Mouse (Mus musculus): ENCODE measurements around the gene Fez1. TPM values are rescaled to one million over a fixed set of nuclear protein-coding genes. Genes with fewer than 3 reads are reported as not detected.
A peak's percentile ranks its signal among the peaks of the same experiment; 100 is the strongest.

The Fez1 gene
- 446 and 473 TPM in 2 replicates for polyA plus RNA-seq (2016; fragmentation: Nextera tagmentation; extraction: Ambion mirVana)

- Histone ChIP-seq H3K27ac (peak within 1 kb of the TSS; percentile 99), H3K27me3 (no peaks in the 10 kb centered on the region), H3K4me2 (peak within 1 kb of the TSS; percentile 58), H3K4me1 (peaks cover 18% of the 10 kb centered on the region), H3K9ac (peak within 1 kb of the TSS; percentile 39; the same call in 1 of the 2 replicates), H3K9me3 (no peaks in the 10 kb centered on the region), H3K36me3 (replicated peaks) (no peaks in the 10 kb centered on the region), H3K4me3 (replicated peaks) (peak within 1 kb of the TSS; percentile 36)
- WGBS = under 1% methylated on average over 8 of the region's 8 CpGs
- peak; percentile 99 for ATAC-seq (ENCODE audit: low FRiP score)
Measured at GRCm38 (mm10) chr9:36821644-36822000, at the start of gene Fez1. TSS of gene Fez1 (plus strand) at chr9:36821864.

DNA sequence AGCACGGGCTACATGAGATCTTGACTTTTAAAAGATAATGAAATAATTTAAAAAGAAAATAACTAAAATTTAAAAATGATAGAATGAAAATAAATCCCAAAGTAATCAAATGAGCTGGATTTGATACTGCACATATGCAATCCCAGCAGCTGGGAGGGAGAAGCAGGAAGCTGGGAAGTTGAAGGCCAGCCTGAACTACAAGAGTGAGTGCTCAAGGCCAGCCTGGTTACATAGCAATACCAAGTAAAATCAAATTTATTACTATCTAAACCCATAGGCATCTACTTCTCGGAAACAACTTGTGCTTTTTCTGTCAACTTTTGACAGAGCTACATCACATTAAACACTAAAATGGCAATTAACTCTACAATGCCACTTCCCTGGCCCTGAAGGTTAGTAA lies 37.7 kb upstream of the Fez1 start:
- H3K9ac ChIP-seq = no peak overlapping the region
- 92% methylated on average over 2 of the region's 2 CpGs for WGBS
- peaks cover 91% of the 10 kb centered on the region for H3K36me3 ChIP-seq (replicated peaks)
- no peak for ATAC-seq (ENCODE audit: low FRiP score)
- no peak overlapping the region for H3K4me2 ChIP-seq
- no peaks in the 10 kb centered on the region for H3K9me3 ChIP-seq
- no peaks in the 10 kb centered on the region for H3K27me3 ChIP-seq
- no peak overlapping the region for H3K27ac ChIP-seq
- H3K4me1 ChIP-seq = no peaks in the 10 kb centered on the region
- H3K4me3 ChIP-seq (replicated peaks) = no peak overlapping the region

GRCm38 (mm10) chr9:36792191-36792590 lies 29.5 kb upstream of the Fez1 start:
- no peaks in the 10 kb centered on the region for H3K9me3 ChIP-seq
- H3K9ac ChIP-seq = no peak overlapping the region
- no peak overlapping the region for H3K4me3 ChIP-seq (replicated peaks)
- no peak for ATAC-seq (ENCODE audit: low FRiP score)
- H3K4me2 ChIP-seq = no peak overlapping the region
- H3K36me3 ChIP-seq (replicated peaks) = peaks cover 54% of the 10 kb centered on the region
- H3K27ac ChIP-seq = no peak overlapping the region
- H3K27me3 ChIP-seq = no peaks in the 10 kb centered on the region
- peaks cover 20% of the 10 kb centered on the region for H3K4me1 ChIP-seq
- 82% methylated on average over 3 of the region's 3 CpGs for WGBS

GRCm38 (mm10) chr9:36794487-36794886 lies 27.2 kb upstream of the Fez1 start:
- ATAC-seq (ENCODE audit: low FRiP score) = no peak
- Histone ChIP-seq H3K27ac (no peak overlapping the region), H3K9ac (no peak overlapping the region), H3K4me1 (peaks cover 20% of the 10 kb centered on the region), H3K4me3 (replicated peaks) (no peak overlapping the region), H3K27me3 (no peaks in the 10 kb centered on the region), H3K36me3 (replicated peaks) (peaks cover 33% of the 10 kb centered on the region), H3K9me3 (no peaks in the 10 kb centered on the region), H3K4me2 (no peak overlapping the region)
- WGBS = 81% methylated on average over 2 of the region's 2 CpGs

DNA sequence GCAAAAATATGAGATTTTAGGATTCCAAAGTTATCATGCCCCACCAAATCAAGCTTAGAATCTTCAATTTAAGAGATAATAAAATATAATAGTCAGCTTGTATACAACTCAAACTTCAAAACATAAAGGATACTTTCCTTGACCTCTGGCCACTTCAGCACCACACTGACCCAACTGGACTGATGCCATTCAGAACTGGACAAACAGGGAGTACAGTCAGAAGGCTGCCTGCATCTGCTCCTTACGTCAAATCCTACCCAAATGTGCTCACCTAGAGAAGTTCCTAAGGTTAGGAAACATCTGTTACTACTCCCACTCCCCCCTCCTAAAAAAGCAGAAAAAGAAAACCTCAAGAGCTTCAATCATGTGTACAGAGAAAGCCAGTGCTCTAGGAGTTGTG lies 26.1 kb upstream of the Fez1 start:
- H3K9ac ChIP-seq = no peak overlapping the region
- no peak overlapping the region for H3K4me3 ChIP-seq (replicated peaks)
- H3K4me2 ChIP-seq = peak overlapping the region; percentile 90; the same call in 1 of the 2 replicates
- ATAC-seq (ENCODE audit: low FRiP score) = no peak
- no peaks in the 10 kb centered on the region for H3K27me3 ChIP-seq
- peaks cover 23% of the 10 kb centered on the region for H3K36me3 ChIP-seq (replicated peaks)
- WGBS = 81% methylated on average over 1 of the region's 1 CpGs
- H3K4me1 ChIP-seq = peaks cover 20% of the 10 kb centered on the region
- H3K9me3 ChIP-seq = no peaks in the 10 kb centered on the region
- no peak overlapping the region for H3K27ac ChIP-seq

DNA sequence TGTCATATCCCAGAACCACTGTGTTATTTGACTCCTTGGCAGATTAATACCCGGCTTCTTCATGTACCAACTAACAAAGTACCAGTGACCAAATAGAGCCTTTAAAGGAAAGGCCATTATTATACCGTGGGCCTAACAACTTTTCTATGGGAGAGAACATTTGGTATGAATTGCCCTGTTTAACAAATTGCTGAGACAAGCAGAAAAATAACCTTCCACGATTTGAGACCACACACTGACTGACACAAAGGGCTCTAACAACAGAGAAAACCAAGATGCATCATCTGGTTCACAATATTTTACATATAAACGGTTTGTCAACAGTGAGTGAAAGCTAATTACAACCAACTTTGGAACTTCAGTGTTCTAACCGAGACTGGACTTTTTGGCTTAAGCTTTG lies 25.4 kb upstream of the Fez1 start:
- 18% methylated on average over 5 of the region's 5 CpGs for WGBS
- H3K27me3 ChIP-seq = no peaks in the 10 kb centered on the region
- H3K9ac ChIP-seq = peak overlapping the region; percentile 94
- peaks cover 20% of the 10 kb centered on the region for H3K4me1 ChIP-seq
- H3K36me3 ChIP-seq (replicated peaks) = peaks cover 16% of the 10 kb centered on the region
- H3K9me3 ChIP-seq = no peaks in the 10 kb centered on the region
- H3K27ac ChIP-seq = no peak overlapping the region; the same call in 1 of the 2 replicates
- ATAC-seq (ENCODE audit: low FRiP score) = no peak
- peak overlapping the region; percentile 95 for H3K4me3 ChIP-seq (replicated peaks)
- peak overlapping the region; percentile 90 for H3K4me2 ChIP-seq

- H3K27ac ChIP-seq = peak within 1 kb of the TSS; percentile 80
- WGBS = under 1% methylated on average over 64 of the region's 66 CpGs
- H3K4me1 ChIP-seq = peaks cover 20% of the 10 kb centered on the region
Measured at GRCm38 (mm10) chr9:36796781-36797555, 24.7 kb upstream of the Fez1 start, which contains the start of gene Ei24. TSS of gene Ei24 (minus strand) at chr9:36797393.

GRCm38 (mm10) chr9:36801961-36802360 lies 19.7 kb upstream of the Fez1 start:
- 94% methylated on average over 2 of the region's 2 CpGs for WGBS
- no peak for ATAC-seq (ENCODE audit: low FRiP score)

More at GRCm38 (mm10) chr9:36796781-36797555, 24.7 kb upstream of the Fez1 start, which contains the start of gene Ei24:
- Histone ChIP-seq H3K4me3 (replicated peaks) (peak within 1 kb of the TSS; percentile 95), H3K27me3 (no peaks in the 10 kb centered on the region), H3K9ac (peak within 1 kb of the TSS; percentile 94), H3K9me3 (no peaks in the 10 kb centered on the region), H3K36me3 (replicated peaks) (peaks cover 9% of the 10 kb centered on the region), H3K4me2 (peak within 1 kb of the TSS; percentile 90)
- peak; percentile 99 for ATAC-seq (ENCODE audit: low FRiP score)

DNA sequence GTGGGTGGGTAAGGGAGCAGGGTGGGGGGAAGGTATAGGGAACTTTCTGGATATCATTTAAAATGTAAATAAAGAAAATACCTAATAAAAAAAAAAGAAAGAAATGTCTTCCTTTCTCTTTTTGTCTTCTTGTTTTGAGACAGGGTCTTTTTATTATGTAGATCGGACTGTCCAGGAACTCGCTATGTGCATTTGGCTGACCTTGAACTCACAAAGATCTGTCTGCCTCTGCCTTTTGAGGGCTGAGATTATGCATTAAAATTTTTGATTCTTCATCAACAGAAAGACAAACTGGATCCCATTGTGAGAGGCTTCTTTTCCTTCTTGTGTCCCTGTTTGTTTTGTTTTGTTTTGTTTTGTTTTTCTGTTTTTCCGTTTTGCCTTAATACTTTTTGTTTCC lies 18.7 kb upstream of the Fez1 start:
- H3K27ac ChIP-seq = no peak overlapping the region
- H3K9ac ChIP-seq = no peak overlapping the region
- no peaks in the 10 kb centered on the region for H3K36me3 ChIP-seq (replicated peaks)
- H3K4me3 ChIP-seq (replicated peaks) = no peak overlapping the region
- ATAC-seq (ENCODE audit: low FRiP score) = no peak
- no peak overlapping the region for H3K4me2 ChIP-seq
- no peaks in the 10 kb centered on the region for H3K9me3 ChIP-seq
- H3K4me1 ChIP-seq = no peaks in the 10 kb centered on the region
- no peaks in the 10 kb centered on the region for H3K27me3 ChIP-seq
- WGBS = 86% methylated on average over 3 of the region's 3 CpGs

More at GRCm38 (mm10) chr9:36801961-36802360, 19.7 kb upstream of the Fez1 start:
- Histone ChIP-seq H3K36me3 (replicated peaks) (no peaks in the 10 kb centered on the region), H3K4me3 (replicated peaks) (no peak overlapping the region), H3K9ac (no peak overlapping the region), H3K4me1 (no peaks in the 10 kb centered on the region), H3K27ac (no peak overlapping the region), H3K27me3 (no peaks in the 10 kb centered on the region), H3K4me2 (no peak overlapping the region), H3K9me3 (no peaks in the 10 kb centered on the region)

DNA sequence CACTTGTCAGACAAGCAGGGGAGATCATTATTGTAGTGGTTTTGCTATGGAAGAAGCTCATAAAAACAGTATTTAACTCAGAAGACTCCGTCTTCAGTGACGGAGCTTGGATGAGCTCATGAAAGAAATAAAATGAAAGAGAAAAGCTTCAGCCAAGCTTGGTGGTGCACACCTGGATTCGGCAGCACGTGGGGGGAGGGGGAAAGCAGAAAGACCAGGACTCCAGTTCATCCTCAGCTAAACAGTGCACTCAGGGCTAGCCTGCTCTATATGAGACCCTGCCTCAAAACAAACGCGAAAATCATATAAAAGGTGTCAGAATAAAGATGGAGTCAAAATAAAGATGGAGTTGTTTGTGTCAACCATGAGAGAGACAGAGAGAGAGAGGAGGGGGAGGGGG lies 18.3 kb upstream of the Fez1 start:
- Histone ChIP-seq H3K9ac (no peak overlapping the region), H3K4me1 (no peaks in the 10 kb centered on the region), H3K27me3 (no peaks in the 10 kb centered on the region), H3K4me3 (replicated peaks) (no peak overlapping the region), H3K27ac (no peak overlapping the region), H3K9me3 (no peaks in the 10 kb centered on the region), H3K36me3 (replicated peaks) (no peaks in the 10 kb centered on the region), H3K4me2 (no peak overlapping the region)
- WGBS = 82% methylated on average over 6 of the region's 6 CpGs
- no peak for ATAC-seq (ENCODE audit: low FRiP score)

- Histone ChIP-seq H3K4me2 (no peak overlapping the region), H3K9me3 (no peaks in the 10 kb centered on the region), H3K27ac (no peak overlapping the region), H3K9ac (no peak overlapping the region), H3K27me3 (no peaks in the 10 kb centered on the region), H3K4me3 (replicated peaks) (no peak overlapping the region), H3K36me3 (replicated peaks) (no peaks in the 10 kb centered on the region), H3K4me1 (no peaks in the 10 kb centered on the region)
- 82% methylated on average over 3 of the region's 3 CpGs for WGBS
- no peak for ATAC-seq (ENCODE audit: low FRiP score)
Measured at GRCm38 (mm10) chr9:36803926-36804325, 17.7 kb upstream of the Fez1 start.

DNA sequence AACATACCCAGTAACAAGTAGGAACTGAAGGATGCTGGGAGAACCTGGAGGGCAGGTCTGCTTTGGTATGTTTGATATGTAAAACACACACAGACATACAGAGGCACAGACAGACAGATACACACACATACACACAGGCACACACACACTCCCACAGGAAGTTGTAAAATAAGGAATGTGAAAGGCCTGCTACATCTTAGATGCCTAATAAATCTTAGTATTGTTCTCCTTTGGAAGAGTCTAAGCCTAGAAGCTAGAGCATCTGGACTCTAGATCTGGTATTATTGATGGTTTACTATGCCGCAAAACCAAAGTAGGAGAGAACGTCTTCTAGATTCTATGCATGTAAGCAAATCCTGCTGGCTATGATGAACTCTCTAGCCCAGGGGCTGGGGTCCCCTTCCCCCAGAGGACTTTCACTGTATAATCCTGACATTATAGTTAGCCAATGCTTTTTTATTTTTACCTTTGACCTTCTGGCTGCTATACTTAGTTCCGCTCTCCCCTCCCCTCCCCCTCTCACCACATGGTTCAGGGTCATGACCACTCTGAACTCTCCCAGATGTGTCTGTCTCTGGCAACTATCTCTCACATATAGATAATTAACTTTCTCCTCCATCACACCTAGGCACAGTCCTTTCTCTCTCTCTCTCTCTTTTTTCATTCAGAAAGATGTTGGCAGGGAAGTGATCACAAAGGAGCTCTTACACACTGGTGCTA lies 16.2 kb upstream of the Fez1 start:
- no peak overlapping the region for H3K9ac ChIP-seq
- no peaks in the 10 kb centered on the region for H3K9me3 ChIP-seq
- H3K4me3 ChIP-seq (replicated peaks) = no peak overlapping the region
- H3K27me3 ChIP-seq = no peaks in the 10 kb centered on the region
- no peak for ATAC-seq (ENCODE audit: low FRiP score)
- H3K4me1 ChIP-seq = no peaks in the 10 kb centered on the region
- H3K27ac ChIP-seq = no peak overlapping the region
- no peak overlapping the region for H3K4me2 ChIP-seq
- WGBS = 97% methylated on average over 3 of the region's 3 CpGs
- H3K36me3 ChIP-seq (replicated peaks) = no peaks in the 10 kb centered on the region
